Mouse (Mus musculus): ENCODE measurements around the gene Grin2d. TPM values are rescaled to one million over a fixed set of nuclear protein-coding genes. Genes with fewer than 3 reads are reported as not detected.

Grin2d gene
- polyA plus RNA-seq, 1 experiment, result 21.1 TPM

- Histone ChIP-seq H3K27ac (ENCODE audit: control insufficient read depth, insufficient read depth, low read depth, low read length) (peak overlapping the region; percentile 91), H3K27me3 (ENCODE audit: control insufficient read depth, insufficient read depth, low read length) (no peaks in the 10 kb centered on the region), H3K4me1 (ENCODE audit: control insufficient read depth, insufficient read depth, low read length) (peaks cover 13% of the 10 kb centered on the region), H3K4me3 (ENCODE audit: control insufficient read depth, low read depth, low read length) (peak overlapping the region; percentile 85), H3K36me3 (ENCODE audit: control insufficient read depth, insufficient read depth, low read length) (no peaks in the 10 kb centered on the region; the same call in 1 of the 2 replicates)
- TF ChIP-seq CTCF (IDR thresholded peaks at IDR 0.05; ENCODE audit: control insufficient read depth, insufficient read depth, insufficient replicate concordance, low read depth, low read length) (no peak), POLR2A (IDR thresholded peaks at IDR 0.05; ENCODE audit: control insufficient read depth, low read depth, low read length) (0 out of 2 replicates have a peak, but pooled peaks have one; percentile 16)
Measured at GRCm38 (mm10) chr7:45897258-45897757, 19.1 kb upstream of the Grin2d start.

- Histone ChIP-seq H3K4me3 (ENCODE audit: control insufficient read depth, low read depth, low read length) (peak within 1 kb of the TSS; percentile 95), H3K4me1 (ENCODE audit: control insufficient read depth, insufficient read depth, low read length) (peaks cover 13% of the 10 kb centered on the region), H3K36me3 (ENCODE audit: control insufficient read depth, insufficient read depth, low read length) (no peaks in the 10 kb centered on the region; the same call in 1 of the 2 replicates), H3K27me3 (ENCODE audit: control insufficient read depth, insufficient read depth, low read length) (no peaks in the 10 kb centered on the region), H3K27ac (ENCODE audit: control insufficient read depth, insufficient read depth, low read depth, low read length) (peak within 1 kb of the TSS; percentile 97)
- peak; percentile 83; the same call in 1 of the 2 replicates for TF ChIP-seq POLR2A (IDR thresholded peaks at IDR 0.05; ENCODE audit: control insufficient read depth, low read depth, low read length)
- TF ChIP-seq CTCF (IDR thresholded peaks at IDR 0.05; ENCODE audit: control insufficient read depth, insufficient read depth, insufficient replicate concordance, low read depth, low read length), result 0 out of 2 replicates have a peak, but pooled peaks have one; percentile 1
Measured at GRCm38 (mm10) chr7:45896517-45897257, 18.5 kb upstream of the Grin2d start, which contains the start of the genes Syngr4 and Tmem143. Syngr4 (minus strand) TSS chr7:45896714. Tmem143 (plus strand) TSS chr7:45896941.

DNA sequence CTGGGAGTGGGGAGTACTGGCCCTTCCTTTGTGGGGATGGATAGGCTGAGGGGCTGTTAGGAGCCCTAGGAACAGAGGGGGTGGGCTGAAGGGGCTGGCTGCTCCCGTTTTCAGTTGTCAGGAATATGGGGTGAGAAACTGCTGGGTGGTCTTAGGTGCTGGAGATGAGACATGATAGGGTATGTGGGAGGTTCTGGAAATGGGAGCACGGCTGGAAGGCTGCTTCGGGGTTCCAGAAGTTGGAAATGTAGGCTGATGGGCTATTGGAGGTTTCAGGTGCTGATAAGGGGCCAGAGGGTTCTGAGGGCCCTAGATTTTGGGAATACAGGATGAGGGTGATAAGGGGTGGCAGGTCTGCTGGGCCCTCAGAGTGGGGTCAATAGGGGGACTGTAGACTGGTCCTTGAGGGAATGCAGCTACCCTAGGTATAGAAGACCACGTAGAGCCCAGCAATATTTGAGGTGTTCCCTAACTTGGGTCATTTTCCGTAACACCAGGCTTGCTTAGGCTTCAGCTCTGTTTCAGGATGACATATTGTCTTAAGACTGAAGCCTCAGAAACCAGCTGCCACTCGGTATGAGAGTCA, 17.8 kb upstream of the Grin2d start:
- no peaks in the 10 kb centered on the region for H3K27me3 ChIP-seq (ENCODE audit: control insufficient read depth, insufficient read depth, low read length)
- TF ChIP-seq CTCF (IDR thresholded peaks at IDR 0.05; ENCODE audit: control insufficient read depth, insufficient read depth, insufficient replicate concordance, low read depth, low read length), result no peak
- no peak for TF ChIP-seq POLR2A (IDR thresholded peaks at IDR 0.05; ENCODE audit: control insufficient read depth, low read depth, low read length)
- no peaks in the 10 kb centered on the region; the same call in 1 of the 2 replicates for H3K36me3 ChIP-seq (ENCODE audit: control insufficient read depth, insufficient read depth, low read length)
- H3K4me3 ChIP-seq (ENCODE audit: control insufficient read depth, low read depth, low read length), result peak overlapping the region; percentile 95
- peaks cover 13% of the 10 kb centered on the region for H3K4me1 ChIP-seq (ENCODE audit: control insufficient read depth, insufficient read depth, low read length)
- peak overlapping the region; percentile 97 for H3K27ac ChIP-seq (ENCODE audit: control insufficient read depth, insufficient read depth, low read depth, low read length)

DNA sequence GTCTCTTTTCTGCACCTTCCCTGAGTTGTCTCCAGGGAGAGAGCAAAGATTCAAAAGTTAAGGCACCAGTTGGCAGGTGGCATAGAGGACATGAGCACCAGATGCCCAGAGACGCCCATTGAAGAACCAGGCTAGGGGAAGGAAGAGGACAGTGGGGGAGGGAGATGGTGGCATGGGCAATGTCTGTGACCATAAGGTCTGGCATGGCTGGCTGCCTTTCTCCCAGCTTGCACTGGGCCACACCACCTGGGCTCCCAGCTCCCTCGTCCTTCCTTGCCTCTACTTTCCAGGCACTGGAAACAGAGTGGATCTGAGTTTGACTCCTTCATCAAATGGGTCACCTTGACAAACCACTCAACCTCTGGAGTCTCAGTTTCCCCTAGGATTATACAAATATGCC, 14.5 kb upstream of the Grin2d start:
- peak; percentile 14; the same call in 1 of the 2 replicates for TF ChIP-seq POLR2A (IDR thresholded peaks at IDR 0.05; ENCODE audit: control insufficient read depth, low read depth, low read length)
- no peak for TF ChIP-seq CTCF (IDR thresholded peaks at IDR 0.05; ENCODE audit: control insufficient read depth, insufficient read depth, insufficient replicate concordance, low read depth, low read length)
- Histone ChIP-seq H3K4me3 (ENCODE audit: control insufficient read depth, low read depth, low read length) (no peak overlapping the region), H3K4me1 (ENCODE audit: control insufficient read depth, insufficient read depth, low read length) (peaks cover 13% of the 10 kb centered on the region), H3K36me3 (ENCODE audit: control insufficient read depth, insufficient read depth, low read length) (peaks cover 1% of the 10 kb centered on the region), H3K27ac (ENCODE audit: control insufficient read depth, insufficient read depth, low read depth, low read length) (no peak overlapping the region), H3K27me3 (ENCODE audit: control insufficient read depth, insufficient read depth, low read length) (no peaks in the 10 kb centered on the region)

- Histone ChIP-seq H3K36me3 (ENCODE audit: control insufficient read depth, insufficient read depth, low read length) (peaks cover 2% of the 10 kb centered on the region), H3K27ac (ENCODE audit: control insufficient read depth, insufficient read depth, low read depth, low read length) (no peak overlapping the region), H3K4me1 (ENCODE audit: control insufficient read depth, insufficient read depth, low read length) (no peaks in the 10 kb centered on the region), H3K4me3 (ENCODE audit: control insufficient read depth, low read depth, low read length) (no peak overlapping the region), H3K27me3 (ENCODE audit: control insufficient read depth, insufficient read depth, low read length) (no peaks in the 10 kb centered on the region)
- TF ChIP-seq CTCF (IDR thresholded peaks at IDR 0.05; ENCODE audit: control insufficient read depth, insufficient read depth, insufficient replicate concordance, low read depth, low read length), result no peak
- TF ChIP-seq POLR2A (IDR thresholded peaks at IDR 0.05; ENCODE audit: control insufficient read depth, low read depth, low read length), result no peak
Measured at GRCm38 (mm10) chr7:45887246-45887645, 9.1 kb upstream of the Grin2d start.

DNA sequence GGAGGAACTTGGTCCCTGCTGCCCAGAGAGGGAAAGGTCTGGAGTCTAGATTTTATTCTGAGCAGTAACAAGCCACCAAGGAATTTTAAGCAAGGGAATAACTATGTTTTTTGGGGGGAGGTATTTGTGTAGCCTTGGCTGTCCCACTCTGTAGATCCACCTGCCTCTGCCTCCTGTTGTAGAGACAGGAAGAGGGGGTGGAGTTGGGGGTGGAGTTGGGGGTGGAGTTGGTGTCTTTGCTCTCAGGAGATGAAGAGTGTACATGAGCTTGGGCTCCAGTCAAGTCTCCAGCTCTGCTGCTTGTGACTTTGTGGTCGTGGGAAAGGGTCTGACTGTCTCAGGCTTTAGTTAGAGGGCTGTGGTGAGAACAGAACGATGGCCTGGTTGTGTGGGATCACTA, 2.8 kb upstream of the Grin2d start:
- H3K4me3 ChIP-seq (ENCODE audit: control insufficient read depth, low read depth, low read length), result no peak overlapping the region
- no peaks in the 10 kb centered on the region for H3K4me1 ChIP-seq (ENCODE audit: control insufficient read depth, insufficient read depth, low read length)
- TF ChIP-seq POLR2A (IDR thresholded peaks at IDR 0.05; ENCODE audit: control insufficient read depth, low read depth, low read length), result no peak
- no peak for TF ChIP-seq CTCF (IDR thresholded peaks at IDR 0.05; ENCODE audit: control insufficient read depth, insufficient read depth, insufficient replicate concordance, low read depth, low read length)
- no peak overlapping the region for H3K27ac ChIP-seq (ENCODE audit: control insufficient read depth, insufficient read depth, low read depth, low read length)
- H3K36me3 ChIP-seq (ENCODE audit: control insufficient read depth, insufficient read depth, low read length), result peaks cover 1% of the 10 kb centered on the region
- H3K27me3 ChIP-seq (ENCODE audit: control insufficient read depth, insufficient read depth, low read length), result no peaks in the 10 kb centered on the region

DNA sequence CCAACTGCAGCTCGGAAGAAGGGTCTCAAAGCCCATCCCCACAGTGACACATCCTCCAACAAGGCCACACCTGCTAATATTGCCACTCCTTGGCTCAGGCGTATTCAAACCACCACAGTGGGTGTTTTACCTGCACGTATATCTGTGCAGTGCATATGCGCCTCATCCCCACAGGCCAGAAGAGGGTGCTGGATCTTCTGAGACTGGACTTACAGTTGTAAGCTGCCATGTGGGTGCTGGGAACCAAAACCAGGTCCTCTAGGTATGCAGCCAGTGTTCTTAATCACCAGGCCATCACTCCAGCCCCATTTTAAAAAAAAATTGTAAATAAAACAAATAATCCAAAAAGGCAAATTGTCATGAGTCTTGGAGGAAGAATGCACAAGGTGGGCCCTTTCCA, 2.4 kb upstream of the Grin2d start:
- no peak for TF ChIP-seq POLR2A (IDR thresholded peaks at IDR 0.05; ENCODE audit: control insufficient read depth, low read depth, low read length)
- no peak for TF ChIP-seq CTCF (IDR thresholded peaks at IDR 0.05; ENCODE audit: control insufficient read depth, insufficient read depth, insufficient replicate concordance, low read depth, low read length)
- H3K36me3 ChIP-seq (ENCODE audit: control insufficient read depth, insufficient read depth, low read length), result peaks cover 1% of the 10 kb centered on the region
- no peak overlapping the region for H3K4me3 ChIP-seq (ENCODE audit: control insufficient read depth, low read depth, low read length)

More for the DNA sequence above, 2.4 kb upstream of the Grin2d start:
- H3K4me1 ChIP-seq (ENCODE audit: control insufficient read depth, insufficient read depth, low read length), result no peaks in the 10 kb centered on the region
- no peaks in the 10 kb centered on the region for H3K27me3 ChIP-seq (ENCODE audit: control insufficient read depth, insufficient read depth, low read length)
- no peak overlapping the region for H3K27ac ChIP-seq (ENCODE audit: control insufficient read depth, insufficient read depth, low read depth, low read length)

Measured in testis, adult 2 months (tissue).